Mouse (Mus musculus) cerebellum, postnatal 36 days (tissue): Measurements from ENCODE around the gene Camk1d.
"Not testable (repeated sequence)": the region's sequence is repeated elsewhere in the genome, so short reads cannot be mapped to it uniquely, and the experiment has no call there.

Experiments
- DNase-seq, 2 experiments: peaks; one replicate each; pipeline ENCODE4 v3.0.0; 2021 to 2022; ENCODE audit warnings: mixed read lengths in 2 of 2

The Camk1d gene

GRCm38 (mm10) chr2:5314530-5315166 is 399.7 kb downstream of the Camk1d start:
- no peak for DNase-seq

- no peak for DNase-seq
Measured at GRCm38 (mm10) chr2:5305156-5305555, 409.2 kb downstream of the Camk1d start.

- no peak for DNase-seq
Measured at GRCm38 (mm10) chr2:5304451-5304850, 409.9 kb downstream of the Camk1d start.

GRCm38 (mm10) chr2:5301286-5301685 is 413.0 kb downstream of the Camk1d start:
- no peak for DNase-seq

- no peak for DNase-seq
Measured at GRCm38 (mm10) chr2:5298071-5298470, 416.2 kb downstream of the Camk1d start.

GRCm38 (mm10) chr2:5296749-5297545 is 417.4 kb downstream of the Camk1d start:
- DNase-seq: no peak

GRCm38 (mm10) chr2:5295098-5295497 is 419.2 kb downstream of the Camk1d start:
- DNase-seq: no peak

- DNase-seq: no peak
Measured at GRCm38 (mm10) chr2:5294451-5294850, 419.9 kb downstream of the Camk1d start.

GRCm38 (mm10) chr2:5288593-5288992 is 425.7 kb downstream of the Camk1d start:
- no peak for DNase-seq

GRCm38 (mm10) chr2:5287044-5287380 is 427.3 kb downstream of the Camk1d start:
- no peak for DNase-seq

GRCm38 (mm10) chr2:5286189-5287043 is 427.9 kb downstream of the Camk1d start:
- DNase-seq: peak; percentile 11 to 14

GRCm38 (mm10) chr2:5284351-5284750 is 430.0 kb downstream of the Camk1d start:
- no peak for DNase-seq

- no peak for DNase-seq
Measured at GRCm38 (mm10) chr2:5282623-5283022, 431.7 kb downstream of the Camk1d start.

- DNase-seq: no peak
Measured at GRCm38 (mm10) chr2:5267980-5268379, 446.3 kb downstream of the Camk1d start.

GRCm38 (mm10) chr2:5262279-5262678 is 452.0 kb downstream of the Camk1d start:
- no peak for DNase-seq

GRCm38 (mm10) chr2:5258250-5258649 is 456.1 kb downstream of the Camk1d start:
- no peak for DNase-seq

- DNase-seq: peak; percentile 30
Measured at GRCm38 (mm10) chr2:5249969-5250368, 464.3 kb downstream of the Camk1d start.

GRCm38 (mm10) chr2:5249199-5249598 is 465.1 kb downstream of the Camk1d start:
- DNase-seq: not testable (repeated sequence)
